20 mouse cellular contexts compared by ENCODE assay signal in genomic region chr10:39764752-39765151, GRCm38 (mm10). TPM values are rescaled to one million over a fixed set of nuclear protein-coding genes. Genes with fewer than 3 reads are reported as not detected.
DNase-seq lines count a peak whose midpoint lies in the region; ATAC-seq and TF ChIP-seq lines count a peak whose summit lies in the region.
"Had no signal": no experiment of that assay in that cellular context is flagged by ENCODE, and none has a peak within 500 bp of the region (broad histone marks: within the 10 kb centered on the region; RNA-seq: fewer than 3 reads in every experiment).

No protein-coding gene starts in this region.

- no peak for ATAC-seq in liver, embryonic 12.5 days
- ATAC-seq: forebrain, embryonic 13.5 days; forebrain, embryonic 16.5 days had no signal

- H3K79me2 ChIP-seq in CH12.LX (replicated peaks; ENCODE audit: control insufficient read depth, extremely low read depth, insufficient read depth, poor library complexity, severe bottlenecking): 0 out of 2 replicates have a peak, but pooled peaks cover 4% of the 10 kb centered on the region

- in situ Hi-C loops in CH12.LX (cut with MboI; ENCODE audit: low pct_ligation_motif_present, low pct_unique_long_range_greater_than_20kb, low sequenced_read_pairs): no loop called here

- H3K36me3 ChIP-seq in CH12.LX (replicated peaks in 1 of 2; ENCODE audit: control insufficient read depth in 1 of 2, insufficient read depth in 1 of 2, low read length in 1 of 2): peaks cover 0 to 3% of the 10 kb centered on the region in 2 experiments
- peaks cover 7% of the 10 kb centered on the region; the same call in 1 of the 2 replicates for H3K36me3 ChIP-seq in liver, embryonic 12.5 days

- no peak for TF ChIP-seq RAD21 in CH12.LX (IDR thresholded peaks at IDR 0.05; ENCODE audit: low read depth, low read length)

- no peak for TF ChIP-seq POLR2A in CH12.LX (IDR thresholded peaks at IDR 0.05; ENCODE audit: low read depth, low read length)

- intact Hi-C loops in left cerebral cortex, postnatal 14 days (cut with DNase I): no loop called here
- intact Hi-C loops in left cerebral cortex, adult 2 months (cut with DNase I): no loop called here

- dilution Hi-C loops in CH12.LX (cut with MboI; ENCODE audit: extremely low pct_ligation_motif_present, extremely low pct_unique_long_range_greater_than_20kb, low sequenced_read_pairs): no loop called here

- no peak for TF ChIP-seq CTCF in CH12.LX (conservative IDR thresholded peaks at IDR 0.05 in 1 of 2, IDR thresholded peaks at IDR 0.05 in 1 of 2; ENCODE audit: low read depth in 2 of 2, low read length in 2 of 2)
- no peak for TF ChIP-seq CTCF in left cerebral cortex, adult 2 months (IDR thresholded peaks at IDR 0.05)

- 84% methylated on average over 1 of the region's 1 CpGs for WGBS in liver, embryonic 12.5 days (ENCODE audit: insufficient replicate concordance)

- DNase-seq in A20 (ENCODE audit: low read depth, low spot score): peak; percentile 23
- peak; percentile 16 for DNase-seq in CD4-positive, CD25-positive, alpha-beta regulatory T cell, adult 2 months (ENCODE audit: low read depth, low spot score)
- DNase-seq in CH12.LX (ENCODE audit: extremely low read depth): no peak
- DNase-seq in induced T-regulatory cell, adult 2 months (ENCODE audit: low read depth): peak; percentile 43
- no peak for DNase-seq in left cerebral cortex, postnatal 14 days (ENCODE audit: low spot score in 2 of 2)
- no peak for DNase-seq in right cerebral cortex, adult 18-20 months
- no peak for DNase-seq in left cerebral cortex, adult 2 months (ENCODE audit: extremely low spot score in 1 of 2, low spot score in 2 of 2)
- DNase-seq: adrenal gland, adult 8-10 months; adrenal gland, postnatal 14 days; adrenal gland, postnatal 36 days; cerebellum, adult 11-12 months; cerebellum, adult 2 months; cerebellum, adult 9-10 months; cerebellum, postnatal 10 days; cerebellum, postnatal 25 days had no signal

- peaks cover 3% of the 10 kb centered on the region for H3K9me3 ChIP-seq in CH12.LX (replicated peaks; ENCODE audit: low read length)
- H3K9me3 ChIP-seq in liver, embryonic 12.5 days (replicated peaks): peaks cover 7% of the 10 kb centered on the region; the same call in 1 of the 2 replicates

- no peaks in the 10 kb centered on the region for H3K4me1 ChIP-seq in CH12.LX (ENCODE audit: control insufficient read depth in 1 of 2, insufficient read depth in 2 of 2)
- H3K4me1 ChIP-seq in liver, embryonic 12.5 days: no peaks in the 10 kb centered on the region
- H3K4me1 ChIP-seq: embryonic facial prominence, embryonic 12.5 days; forebrain, embryonic 13.5 days had no signal

- no peak overlapping the region for H3K9ac ChIP-seq in CH12.LX (ENCODE audit: insufficient read depth, low read depth)
- H3K9ac ChIP-seq in liver, embryonic 12.5 days: no peak overlapping the region
- H3K9ac ChIP-seq: embryonic facial prominence, embryonic 12.5 days; forebrain, embryonic 13.5 days had no signal

- no peak overlapping the region for H3K4me2 ChIP-seq in CH12.LX (ENCODE audit: insufficient read depth, low read depth, poor library complexity, severe bottlenecking)
- H3K4me2 ChIP-seq in liver, embryonic 12.5 days: no peak overlapping the region
- H3K4me2 ChIP-seq: embryonic facial prominence, embryonic 12.5 days; forebrain, embryonic 13.5 days had no signal

- TF ChIP-seq EP300 in CH12.LX (IDR thresholded peaks at IDR 0.05; ENCODE audit: low read length): no peak

- no peak overlapping the region for H3K27ac ChIP-seq in CH12.LX (ENCODE audit: insufficient read depth, low read depth)
- H3K27ac ChIP-seq in liver, embryonic 12.5 days: no peak overlapping the region
- H3K27ac ChIP-seq in left cerebral cortex, adult 2 months: no peak overlapping the region
- H3K27ac ChIP-seq: embryonic facial prominence, embryonic 10.5 days; embryonic facial prominence, embryonic 12.5 days; forebrain, embryonic 13.5 days had no signal

- H3K4me3 ChIP-seq in CH12.LX (replicated peaks in 1 of 3; ENCODE audit: low read depth in 2 of 3, low read length in 2 of 3, poor library complexity in 1 of 3): no peak overlapping the region
- no peak overlapping the region for H3K4me3 ChIP-seq in liver, embryonic 12.5 days
- no peak overlapping the region for H3K4me3 ChIP-seq in left cerebral cortex, adult 2 months
- H3K4me3 ChIP-seq: embryonic facial prominence, embryonic 10.5 days; embryonic facial prominence, embryonic 12.5 days; forebrain, embryonic 13.5 days had no signal

- H3K27me3 ChIP-seq in CH12.LX (replicated peaks): no peaks in the 10 kb centered on the region
- H3K27me3 ChIP-seq in liver, embryonic 12.5 days (replicated peaks): no peaks in the 10 kb centered on the region
- H3K27me3 ChIP-seq: embryonic facial prominence, embryonic 12.5 days; forebrain, embryonic 13.5 days had no signal

TF ChIP-seq in CH12.LX, 34 proteins besides CTCF, POLR2A, EP300 and RAD21:
- TF ChIP-seq HCFC1 (IDR thresholded peaks at IDR 0.05; ENCODE audit: low read depth, low read length): no peak
- TF ChIP-seq JUND (conservative IDR thresholded peaks at IDR 0.05; ENCODE audit: low read depth, low read length): 0 out of 2 replicates have a peak, but pooled peaks have one; percentile 18

RNA-seq across cellular contexts. Expression of gene Rev3l, which starts 32.8 kb away (rescaled TPM):
- total RNA-seq in CH12.LX (2012; rRNA removed) (10.5 and 11.0 TPM in 2 replicates), CH12.LX (2014; rRNA removed) (18.0 and 19.9 TPM in 2 replicates)
- polyA plus RNA-seq in CH12.LX (2012; ENCODE audit: insufficient read length, low read depth): 13.4 and 13.9 TPM in 2 replicates
- total RNA-seq in left cerebral cortex, postnatal 14 days (2021): 10 to 100 TPM; 40.9 to 43.3 TPM
- 4.6 and 5.2 TPM in 2 replicates for polyA plus RNA-seq in liver, embryonic 12.5 days (2016; fragmentation: Nextera tagmentation; extraction: Ambion mirVana)
- total RNA-seq in left cerebral cortex, adult 2 months (2021): 10 to 100 TPM; 27.9 to 28.6 TPM

Comparison
In these comparisons a context has a peak if more than half of its experiments do, and no peak if none do; other contexts are left out.
1. DNase-seq: peak in A20 (single experiment), CD4-positive, CD25-positive, alpha-beta regulatory T cell, adult 2 months (single experiment) and induced T-regulatory cell, adult 2 months (single experiment); none in CH12.LX (single experiment), left cerebral cortex, postnatal 14 days (0 of 2), right cerebral cortex, adult 18-20 months (single experiment) and left cerebral cortex, adult 2 months (0 of 2).